Comparison of ENCODE assay signal across 8 mouse cellular contexts in genomic region chr11:50371399-50371841, GRCm38 (mm10). TPM values are rescaled to one million over a fixed set of nuclear protein-coding genes. Genes with fewer than 3 reads are reported as not detected.
A peak's percentile ranks its signal among the peaks of the same experiment; 100 is the strongest.
DNase-seq lines count a peak whose midpoint lies in the region; ATAC-seq and TF ChIP-seq lines count a peak whose summit lies in the region.

No protein-coding gene starts in this region.

- H3K27me3 ChIP-seq in forebrain, embryonic 11.5 days (ENCODE audit: control insufficient read depth, insufficient read depth, low read length) = no peaks in the 10 kb centered on the region
- no peaks in the 10 kb centered on the region; the same call in 1 of the 2 replicates for H3K27me3 ChIP-seq in hindbrain, embryonic 12.5 days
- H3K27me3 ChIP-seq in limb, embryonic 10.5 days (ENCODE audit: low read depth, poor library complexity, severe bottlenecking) = no peaks in the 10 kb centered on the region
- H3K27me3 ChIP-seq in midbrain, embryonic 10.5 days (ENCODE audit: low read depth, poor library complexity, severe bottlenecking) = peaks cover 57% of the 10 kb centered on the region
- no peaks in the 10 kb centered on the region for H3K27me3 ChIP-seq in small intestine, adult 2 months (ENCODE audit: control insufficient read depth, insufficient read depth, low read length)

- H3K4me1 ChIP-seq in forebrain, embryonic 11.5 days (replicated peaks; ENCODE audit: control insufficient read depth, insufficient read depth, low read length) = peaks cover 7% of the 10 kb centered on the region; the same call in 1 of the 2 replicates
- H3K4me1 ChIP-seq in hindbrain, embryonic 12.5 days = peaks cover 12% of the 10 kb centered on the region
- H3K4me1 ChIP-seq in limb, embryonic 10.5 days = peaks cover 14% of the 10 kb centered on the region
- H3K4me1 ChIP-seq in midbrain, embryonic 10.5 days = peaks cover 45% of the 10 kb centered on the region
- H3K4me1 ChIP-seq in small intestine, adult 2 months (ENCODE audit: control insufficient read depth, insufficient read depth, insufficient read length, low read length) = 0 out of 2 replicates have a peak, but pooled peaks cover 2% of the 10 kb centered on the region

- no peak for DNase-seq in frontal cortex, postnatal 25 days (ENCODE audit: low spot score in 2 of 2)
- DNase-seq in forebrain, embryonic 11.5 days (ENCODE audit: low spot score) = peak; percentile 79
- peak; percentile 80 for DNase-seq in limb, embryonic 10.5 days (ENCODE audit: low spot score)
- DNase-seq in midbrain, embryonic 10.5 days (ENCODE audit: low spot score) = peak; percentile 78

- H3K4me3 ChIP-seq in forebrain, embryonic 11.5 days (ENCODE audit: low read depth, low read length) = peak overlapping the region; percentile 30
- H3K4me3 ChIP-seq in hindbrain, embryonic 12.5 days = peak overlapping the region; percentile 37
- peak overlapping the region; percentile 46 for H3K4me3 ChIP-seq in limb, embryonic 10.5 days
- H3K4me3 ChIP-seq in midbrain, embryonic 10.5 days = peak overlapping the region; percentile 49
- H3K4me3 ChIP-seq in small intestine, adult 2 months (ENCODE audit: low read depth, low read length) = peak overlapping the region; percentile 58

- peak overlapping the region; percentile 59 for H3K4me2 ChIP-seq in forebrain, embryonic 11.5 days (ENCODE audit: low read depth, low read length, severe bottlenecking)
- H3K4me2 ChIP-seq in hindbrain, embryonic 12.5 days (replicated peaks) = peak overlapping the region; percentile 61

- H3K9me3 ChIP-seq in forebrain, embryonic 11.5 days (ENCODE audit: control insufficient read depth, low read length) = no peaks in the 10 kb centered on the region
- H3K9me3 ChIP-seq in hindbrain, embryonic 12.5 days (replicated peaks) = no peaks in the 10 kb centered on the region
- H3K9me3 ChIP-seq in limb, embryonic 10.5 days (replicated peaks) = no peaks in the 10 kb centered on the region
- H3K9me3 ChIP-seq in midbrain, embryonic 10.5 days (replicated peaks) = no peaks in the 10 kb centered on the region

- TF ChIP-seq CTCF in small intestine, adult 2 months (IDR thresholded peaks at IDR 0.05; ENCODE audit: extremely low read depth, insufficient read length, insufficient replicate concordance, low read depth, low read length) = peak; percentile 69; the same call in 1 of the 2 replicates

- peak overlapping the region; percentile 34; the same call in 1 of the 2 replicates for H3K27ac ChIP-seq in forebrain, embryonic 11.5 days (ENCODE audit: low read depth, low read length)
- H3K27ac ChIP-seq in hindbrain, embryonic 12.5 days = peak overlapping the region; percentile 89
- peak overlapping the region; percentile 82 for H3K27ac ChIP-seq in limb, embryonic 10.5 days
- H3K27ac ChIP-seq in midbrain, embryonic 10.5 days (replicated peaks) = peak overlapping the region; percentile 82
- H3K27ac ChIP-seq in small intestine, adult 2 months (ENCODE audit: insufficient read depth, low read depth, low read length) = no peak overlapping the region

- no peaks in the 10 kb centered on the region for H3K36me3 ChIP-seq in forebrain, embryonic 11.5 days (ENCODE audit: control insufficient read depth, insufficient read depth, low read length)
- H3K36me3 ChIP-seq in hindbrain, embryonic 12.5 days = no peaks in the 10 kb centered on the region
- H3K36me3 ChIP-seq in limb, embryonic 10.5 days = no peaks in the 10 kb centered on the region
- no peaks in the 10 kb centered on the region for H3K36me3 ChIP-seq in midbrain, embryonic 10.5 days
- H3K36me3 ChIP-seq in small intestine, adult 2 months (ENCODE audit: control insufficient read depth, insufficient read depth, low read length) = no peaks in the 10 kb centered on the region

- WGBS in forebrain, embryonic 11.5 days = 1% methylated on average over 18 of the region's 18 CpGs
- WGBS in hindbrain, embryonic 12.5 days = under 1% methylated on average over 18 of the region's 18 CpGs
- WGBS in limb, embryonic 10.5 days = 3% methylated on average over 18 of the region's 18 CpGs
- WGBS in midbrain, embryonic 10.5 days = 3% methylated on average over 18 of the region's 18 CpGs
- 5% methylated on average over 18 of the region's 18 CpGs for WGBS in small intestine, adult 2 months

- H3K9ac ChIP-seq in forebrain, embryonic 11.5 days (ENCODE audit: low read length) = peak overlapping the region; percentile 73
- peak overlapping the region; percentile 75 for H3K9ac ChIP-seq in hindbrain, embryonic 12.5 days

- TF ChIP-seq POLR2A in small intestine, adult 2 months (IDR thresholded peaks at IDR 0.05; ENCODE audit: low read depth, low read length) = no peak

- peak; percentile 76 for ATAC-seq in frontal cortex, adult (ENCODE audit: low TSS enrichment)
- ATAC-seq in cerebellum, adult (ENCODE audit: insufficient number of reproducible peaks, low FRiP score, low TSS enrichment) = peak; percentile 69; the same call in 1 of the 2 replicates
- peak; percentile 42; the same call in 1 of the 2 replicates for ATAC-seq in forebrain, embryonic 11.5 days (replicated peaks; ENCODE audit: low FRiP score)
- ATAC-seq in hindbrain, embryonic 12.5 days (ENCODE audit: low FRiP score) = peak; percentile 53; the same call in 1 of the 2 replicates

RNA-seq across cellular contexts. Expression of gene Hnrnph1, which starts 5.4 kb away (rescaled TPM):
- 833 and 855 TPM in 2 replicates for polyA plus RNA-seq in forebrain, embryonic 11.5 days (2014; fragmentation: Nextera tagmentation; extraction: Ambion mirVana)
- 623 and 641 TPM in 2 replicates for polyA plus RNA-seq in hindbrain, embryonic 12.5 days (2016; fragmentation: Nextera tagmentation; extraction: Ambion mirVana)
- 586 and 668 TPM in 2 replicates for polyA plus RNA-seq in limb, embryonic 10.5 days (2016; fragmentation: Nextera tagmentation; extraction: Ambion mirVana)
- polyA plus RNA-seq in midbrain, embryonic 10.5 days (2016; fragmentation: Nextera tagmentation; extraction: Ambion mirVana) = 612 and 627 TPM in 2 replicates
- 5.9 and 11.5 TPM in 2 replicates for polyA plus RNA-seq in small intestine, adult 2 months (2012; rRNA removed)

RNA-seq across cellular contexts. Expression of gene Cby3, which starts 17.2 kb away (rescaled TPM):
- polyA plus RNA-seq in forebrain, embryonic 11.5 days (2014; fragmentation: Nextera tagmentation; extraction: Ambion mirVana) = 0.47 TPM in 1 of 2 replicates, not detected in the other
- polyA plus RNA-seq in hindbrain, embryonic 12.5 days (2016; fragmentation: Nextera tagmentation; extraction: Ambion mirVana) = 0.65 TPM in 1 of 2 replicates, not detected in the other
- polyA plus RNA-seq in limb, embryonic 10.5 days (2016; fragmentation: Nextera tagmentation; extraction: Ambion mirVana) = 0.43 TPM in 1 of 2 replicates, not detected in the other
- polyA plus RNA-seq in midbrain, embryonic 10.5 days (2016; fragmentation: Nextera tagmentation; extraction: Ambion mirVana) = 0.20 and 0.35 TPM in 2 replicates
- 0.15 and 0.51 TPM in 2 replicates for polyA plus RNA-seq in small intestine, adult 2 months (2012; rRNA removed)

RNA-seq across cellular contexts. Expression of gene Canx, which starts 45.9 kb away (rescaled TPM):
- polyA plus RNA-seq in forebrain, embryonic 11.5 days (2014; fragmentation: Nextera tagmentation; extraction: Ambion mirVana) = 235 and 248 TPM in 2 replicates
- polyA plus RNA-seq in hindbrain, embryonic 12.5 days (2016; fragmentation: Nextera tagmentation; extraction: Ambion mirVana) = 308 and 311 TPM in 2 replicates
- polyA plus RNA-seq in limb, embryonic 10.5 days (2016; fragmentation: Nextera tagmentation; extraction: Ambion mirVana) = 311 and 334 TPM in 2 replicates
- polyA plus RNA-seq in midbrain, embryonic 10.5 days (2016; fragmentation: Nextera tagmentation; extraction: Ambion mirVana) = 324 and 343 TPM in 2 replicates
- polyA plus RNA-seq in small intestine, adult 2 months (2012; rRNA removed) = 12.0 and 31.9 TPM in 2 replicates

RNA-seq across cellular contexts. Expression of gene Rufy1, which starts 59.5 kb away (rescaled TPM):
- 23.9 and 26.7 TPM in 2 replicates for polyA plus RNA-seq in forebrain, embryonic 11.5 days (2014; fragmentation: Nextera tagmentation; extraction: Ambion mirVana)
- polyA plus RNA-seq in hindbrain, embryonic 12.5 days (2016; fragmentation: Nextera tagmentation; extraction: Ambion mirVana) = 25.8 and 26.7 TPM in 2 replicates
- 22.5 and 22.6 TPM in 2 replicates for polyA plus RNA-seq in limb, embryonic 10.5 days (2016; fragmentation: Nextera tagmentation; extraction: Ambion mirVana)
- 21.1 and 22.3 TPM in 2 replicates for polyA plus RNA-seq in midbrain, embryonic 10.5 days (2016; fragmentation: Nextera tagmentation; extraction: Ambion mirVana)
- polyA plus RNA-seq in small intestine, adult 2 months (2012; rRNA removed) = 8.0 and 15.8 TPM in 2 replicates

Comparison
In these comparisons a context has a peak if more than half of its experiments do, and no peak if none do; other contexts are left out.
1. DNase-seq: peak in forebrain, embryonic 11.5 days (single experiment), limb, embryonic 10.5 days (single experiment) and midbrain, embryonic 10.5 days (single experiment); none in frontal cortex, postnatal 25 days (0 of 2).
2. RNA of gene Hnrnph1, which starts 5.4 kb away (polyA plus RNA-seq): 833 to 855 TPM in forebrain, embryonic 11.5 days, 586 to 668 TPM in limb, embryonic 10.5 days, 623 to 641 TPM in hindbrain, embryonic 12.5 days and 612 to 627 TPM in midbrain, embryonic 10.5 days; 5.9 to 11.5 TPM in small intestine, adult 2 months; every median in the first group is over 10 times any median in the second.
3. Peak in every context shown above with its lines, with median percentiles within 50 percentile points of each other: ATAC-seq and H3K4me3 ChIP-seq.